Mouse (Mus musculus) urinary bladder, postnatal 0 days (tissue): ENCODE results near the gene Olfr1370. TPM values are rescaled to one million over a fixed set of nuclear protein-coding genes. Genes with fewer than 3 reads are reported as not detected.

ENCODE experiments used
- polyA plus RNA-seq: library from polyadenylated mRNA; unstranded; fragments of >200 nt; fragmentation: Nextera tagmentation; extraction: Ambion mirVana; gene quantifications from 2 replicates; pipeline ENCODE4 v1.2.1, GENCODE M21; 2015

Gene Olfr1370
- polyA plus RNA-seq: not detected in 2 replicates

DNA sequence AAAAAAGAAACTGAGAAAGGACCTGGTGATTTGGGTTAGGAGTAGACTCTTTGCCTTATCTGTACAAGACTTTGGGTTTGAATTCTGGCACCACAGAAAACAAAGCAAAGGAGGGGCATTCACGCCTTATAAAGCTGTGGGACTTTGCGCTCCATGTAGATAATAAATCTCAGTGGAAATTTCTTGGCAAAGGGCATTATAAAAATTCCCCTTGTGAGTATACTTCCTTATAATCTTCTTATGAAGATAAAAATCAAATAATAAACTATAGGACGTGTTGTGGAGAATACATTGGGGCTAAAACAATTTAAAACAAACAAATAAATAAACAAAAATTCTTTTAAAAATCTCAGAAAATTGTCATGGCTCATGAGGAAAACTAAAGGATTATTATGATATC, at the start of gene Olfr1370:
Gene Olfr1370, minus strand, starts transcription at position 101 of the 400 bp plus-strand sequence.

DNA sequence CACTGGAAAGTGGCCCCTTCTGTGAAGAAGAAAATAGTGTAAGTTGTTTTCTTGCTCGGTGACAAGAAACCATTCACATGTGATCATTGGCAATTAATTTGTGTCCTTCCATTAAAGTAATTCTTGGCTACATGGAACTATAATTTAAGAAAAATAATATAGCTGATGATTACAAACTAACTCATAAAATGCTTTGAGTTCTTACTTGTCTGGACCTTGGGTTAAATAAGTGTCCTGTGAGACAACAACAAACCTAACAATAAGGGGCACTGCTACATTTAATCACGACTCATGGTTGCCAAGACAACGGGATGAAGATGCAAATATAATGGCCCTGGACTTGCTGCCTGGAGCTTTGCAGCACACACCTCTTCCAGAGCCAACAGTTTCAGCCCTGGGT, 36.4 kb upstream of the Olfr1370 start, which contains the start of gene Olfr1369-ps1:
Gene Olfr1369-ps1, plus strand, starts transcription at position 301 of the 400 bp plus-strand sequence.

Other genes with a start within 250 kb of the Olfr1370 start
- gene Olfr1369-ps1, start 36.5 kb upstream of the Olfr1370 start, polyA plus RNA-seq: not detected in 2 replicates
- not detected in 2 replicates for gene Olfr263, start 54.7 kb upstream of the Olfr1370 start, polyA plus RNA-seq
- not detected in 2 replicates for gene Olfr1368, start 70.9 kb upstream of the Olfr1370 start, polyA plus RNA-seq
- 65.5 and 66.4 TPM in 2 replicates for gene Trim27, start 104.5 kb upstream of the Olfr1370 start, polyA plus RNA-seq
- not detected in 2 replicates for gene Gpx5, start 217.8 kb upstream of the Olfr1370 start, polyA plus RNA-seq
- gene Gpx6, start 237.2 kb upstream of the Olfr1370 start, polyA plus RNA-seq: not detected in 2 replicates